Mouse (Mus musculus) myocyte (in vitro differentiated cells): ENCODE data around the gene Lrrc29.

Experiments used
- MAX ChIP-seq: IDR thresholded peaks from one replicate; pipeline ENCODE4 v1.6.1; 2011; ENCODE audit warnings: low read depth, mild to moderate bottlenecking, control low read depth
- MYOD1 ChIP-seq, 3 experiments: IDR thresholded peaks; one replicate each; pipeline ENCODE4 v1.6.1; 2011; ENCODE audit warnings: control low read depth in 2 of 3, low read depth in 2 of 3, mild to moderate bottlenecking in 2 of 3, moderate library complexity in 1 of 3; ENCODE audit not compliant: insufficient read length in 2 of 3, control insufficient read depth in 1 of 3
- POLR2A ChIP-seq: IDR thresholded peaks from one replicate; pipeline ENCODE4 v1.6.1; 2011; ENCODE audit warnings: low read depth, mild to moderate bottlenecking, control low read depth, moderate library complexity; ENCODE audit not compliant: insufficient read length
- USF1 ChIP-seq: IDR thresholded peaks from one replicate; pipeline ENCODE4 v1.6.1; 2011; ENCODE audit warnings: low read depth, mild to moderate bottlenecking, control low read depth, moderate library complexity

- TF ChIP-seq POLR2A (no peak), MAX (no peak), USF1 (no peak), MYOD1 (IDR thresholded peaks at IDR 0.05; ENCODE audit: control insufficient read depth in 1 of 3, insufficient read length in 2 of 3, low read depth in 2 of 3) (no peak)
Observed at GRCm38 (mm10) chr8:105270101-105270915, 55.8 kb downstream of the Lrrc29 start.
